Mouse (Mus musculus): ENCODE results near the gene Smap2. TPM values are rescaled to one million over a fixed set of nuclear protein-coding genes. Genes with fewer than 3 reads are reported as not detected.

Gene Smap2
- polyA plus RNA-seq, 1 experiment = 24.9 TPM

GRCm38 (mm10) chr4:121023941-121024340 is 6.9 kb upstream of the Smap2 start:
- DNase-seq = peak; percentile 59
- TF ChIP-seq POLR2A (IDR thresholded peaks at IDR 0.05; ENCODE audit: borderline replicate concordance, extremely low read depth, low read depth, low read length) (no peak), CTCF (IDR thresholded peaks at IDR 0.05; ENCODE audit: insufficient read depth, low read length) (no peak)
- 54% methylated on average over 2 of the region's 2 CpGs for WGBS
- no peaks in the 10 kb centered on the region for H3K4me1 ChIP-seq (ENCODE audit: control insufficient read depth, insufficient read depth, low read length)
- H3K4me3 ChIP-seq (replicated peaks; ENCODE audit: extremely low read depth, low read depth, low read length) = no peak overlapping the region

- no peaks in the 10 kb centered on the region for H3K4me1 ChIP-seq (ENCODE audit: control insufficient read depth, insufficient read depth, low read length)
- TF ChIP-seq POLR2A (IDR thresholded peaks at IDR 0.05; ENCODE audit: borderline replicate concordance, extremely low read depth, low read depth, low read length) (no peak), CTCF (IDR thresholded peaks at IDR 0.05; ENCODE audit: insufficient read depth, low read length) (no peak)
- 84% methylated on average over 7 of the region's 7 CpGs for WGBS
- H3K4me3 ChIP-seq (replicated peaks; ENCODE audit: extremely low read depth, low read depth, low read length) = no peak overlapping the region
- DNase-seq = no peak
Observed at GRCm38 (mm10) chr4:121023464-121023863, 6.4 kb upstream of the Smap2 start.

GRCm38 (mm10) chr4:121021911-121022310 is 4.9 kb upstream of the Smap2 start:
- no peak for DNase-seq
- TF ChIP-seq POLR2A (IDR thresholded peaks at IDR 0.05; ENCODE audit: borderline replicate concordance, extremely low read depth, low read depth, low read length) (no peak), CTCF (IDR thresholded peaks at IDR 0.05; ENCODE audit: insufficient read depth, low read length) (no peak)
- Histone ChIP-seq H3K4me1 (ENCODE audit: control insufficient read depth, insufficient read depth, low read length) (no peaks in the 10 kb centered on the region), H3K4me3 (replicated peaks; ENCODE audit: extremely low read depth, low read depth, low read length) (no peak overlapping the region)

GRCm38 (mm10) chr4:121020040-121020790 is 3.2 kb upstream of the Smap2 start:
- TF ChIP-seq POLR2A (IDR thresholded peaks at IDR 0.05; ENCODE audit: borderline replicate concordance, extremely low read depth, low read depth, low read length) = no peak
- no peak overlapping the region for H3K4me3 ChIP-seq (replicated peaks; ENCODE audit: extremely low read depth, low read depth, low read length)
- DNase-seq = no peak
- H3K4me1 ChIP-seq (ENCODE audit: control insufficient read depth, insufficient read depth, low read length) = peaks cover 5% of the 10 kb centered on the region
- 60% methylated on average over 10 of the region's 10 CpGs for WGBS

GRCm38 (mm10) chr4:121018250-121018649 is 1.2 kb upstream of the Smap2 start:
- peaks cover 5% of the 10 kb centered on the region for H3K4me1 ChIP-seq (ENCODE audit: control insufficient read depth, insufficient read depth, low read length)
- TF ChIP-seq CTCF (IDR thresholded peaks at IDR 0.05; ENCODE audit: insufficient read depth, low read length) = no peak
- TF ChIP-seq POLR2A (IDR thresholded peaks at IDR 0.05; ENCODE audit: borderline replicate concordance, extremely low read depth, low read depth, low read length) = no peak
- no peak for DNase-seq
- H3K4me3 ChIP-seq (replicated peaks; ENCODE audit: extremely low read depth, low read depth, low read length) = no peak overlapping the region
- 60% methylated on average over 3 of the region's 3 CpGs for WGBS

- Histone ChIP-seq H3K4me1 (ENCODE audit: control insufficient read depth, insufficient read depth, low read length) (peaks cover 5% of the 10 kb centered on the region), H3K4me3 (replicated peaks; ENCODE audit: extremely low read depth, low read depth, low read length) (peak overlapping the region; percentile 90)
- WGBS = 3% methylated on average over 40 of the region's 40 CpGs
- DNase-seq = peak; percentile 19
- TF ChIP-seq CTCF (IDR thresholded peaks at IDR 0.05; ENCODE audit: insufficient read depth, low read length) = no peak
- TF ChIP-seq POLR2A (IDR thresholded peaks at IDR 0.05; ENCODE audit: borderline replicate concordance, extremely low read depth, low read depth, low read length) = no peak
Observed at GRCm38 (mm10) chr4:121016021-121016898, 787 bp downstream of the Smap2 start.

GRCm38 (mm10) chr4:121015268-121015659 is 1.8 kb downstream of the Smap2 start:
- DNase-seq = no peak
- Histone ChIP-seq H3K4me1 (ENCODE audit: control insufficient read depth, insufficient read depth, low read length) (peaks cover 5% of the 10 kb centered on the region), H3K4me3 (replicated peaks; ENCODE audit: extremely low read depth, low read depth, low read length) (no peak overlapping the region)
- WGBS = 72% methylated on average over 7 of the region's 7 CpGs
- TF ChIP-seq POLR2A (IDR thresholded peaks at IDR 0.05; ENCODE audit: borderline replicate concordance, extremely low read depth, low read depth, low read length) (no peak), CTCF (IDR thresholded peaks at IDR 0.05; ENCODE audit: insufficient read depth, low read length) (no peak)

GRCm38 (mm10) chr4:121014594-121015267 is 2.3 kb downstream of the Smap2 start:
- no peak overlapping the region for H3K4me3 ChIP-seq (replicated peaks; ENCODE audit: extremely low read depth, low read depth, low read length)
- no peak for TF ChIP-seq POLR2A (IDR thresholded peaks at IDR 0.05; ENCODE audit: borderline replicate concordance, extremely low read depth, low read depth, low read length)
- TF ChIP-seq CTCF (IDR thresholded peaks at IDR 0.05; ENCODE audit: insufficient read depth, low read length) = no peak
- DNase-seq = no peak
- peaks cover 5% of the 10 kb centered on the region for H3K4me1 ChIP-seq (ENCODE audit: control insufficient read depth, insufficient read depth, low read length)
- 54% methylated on average over 10 of the region's 10 CpGs for WGBS

GRCm38 (mm10) chr4:121010770-121011549 is 6.1 kb downstream of the Smap2 start:
- Histone ChIP-seq H3K4me3 (replicated peaks; ENCODE audit: extremely low read depth, low read depth, low read length) (no peak overlapping the region), H3K4me1 (ENCODE audit: control insufficient read depth, insufficient read depth, low read length) (peaks cover 13% of the 10 kb centered on the region)
- WGBS = 73% methylated on average over 11 of the region's 11 CpGs
- no peak for TF ChIP-seq CTCF (IDR thresholded peaks at IDR 0.05; ENCODE audit: insufficient read depth, low read length)
- TF ChIP-seq POLR2A (IDR thresholded peaks at IDR 0.05; ENCODE audit: borderline replicate concordance, extremely low read depth, low read depth, low read length) = no peak
- no peak for DNase-seq
